Mouse (Mus musculus) midbrain, embryonic 14.5 days (tissue): ENCODE data around the gene Cryge. TPM values are rescaled to one million over a fixed set of nuclear protein-coding genes. Genes with fewer than 3 reads are reported as not detected.
A peak's percentile ranks its signal among the peaks of the same experiment; 100 is the strongest.

ENCODE experiments used
- ATAC-seq: fragments of 200-750 bp; cut with Nextera tagmentation; 2 replicates; pipeline ENCODE4 v1.8.0; 2017; ENCODE audit warnings: moderate number of reproducible peaks, moderate library complexity; ENCODE audit not compliant: low FRiP score, low TSS enrichment
- DNase-seq: peaks from one replicate; pipeline ENCODE4 v3.0.0-alpha.2; 2015
- H3K27ac ChIP-seq: fragments of 300-500 bp; sonication (generic); replicated peaks from 2 replicates; pipeline ENCODE4 v1.5.1; 2014; ENCODE audit warnings: mild to moderate bottlenecking, low read depth, low read length, moderate library complexity
- H3K27me3 ChIP-seq: fragments of 300-500 bp; sonication (generic); 2 replicates; pipeline ENCODE4 v1.6.1; 2014; ENCODE audit warnings: low read length, control low read depth, mixed read lengths; ENCODE audit not compliant: control insufficient read depth, insufficient read depth
- H3K36me3 ChIP-seq: fragments of 300-500 bp; sonication (generic); 2 replicates; pipeline ENCODE4 v1.6.1; 2014; ENCODE audit warnings: low read length, control low read depth; ENCODE audit not compliant: control insufficient read depth, insufficient read depth
- H3K4me1 ChIP-seq: fragments of 300-500 bp; sonication (generic); 2 replicates; pipeline ENCODE4 v1.6.1; 2014; ENCODE audit warnings: mild to moderate bottlenecking, antibody characterized with exemption, low read length, control low read depth; ENCODE audit not compliant: control insufficient read depth, insufficient read depth
- H3K4me2 ChIP-seq: fragments of 300-500 bp; sonication (generic); 2 replicates; pipeline ENCODE4 v1.6.1; 2014; ENCODE audit warnings: mild to moderate bottlenecking, low read length, moderate library complexity
- H3K4me3 ChIP-seq: fragments of 300-500 bp; sonication (generic); replicated peaks from 2 replicates; pipeline ENCODE4 v1.5.1; 2014; ENCODE audit warnings: low read depth, low read length
- H3K9ac ChIP-seq: fragments of 300-500 bp; sonication (generic); replicated peaks from 2 replicates; pipeline ENCODE4 v1.6.1; 2014; ENCODE audit warnings: mild to moderate bottlenecking, low read length, moderate library complexity
- H3K9me3 ChIP-seq: fragments of 300-500 bp; sonication (generic); 2 replicates; pipeline ENCODE4 v1.6.1; 2016; ENCODE audit warnings: low read length, control low read depth, mixed read lengths; ENCODE audit not compliant: control insufficient read depth
- whole genome bisulfite sequencing: fragments of 180-500 bp; shearing (Covaris S2); extraction: QIAGEN DNeasy Blood & Tissue Kit; methylation state at CpG from one replicate; pipeline ENCODE4 v1.1.7; 2014; 5-methylcytosine and 5-hydroxymethylcytosine counted together
- polyA plus RNA-seq: library from polyadenylated mRNA; unstranded; fragments of >200 nt; fragmentation: Nextera tagmentation; extraction: Ambion mirVana; gene quantifications from 2 replicates; pipeline ENCODE4 v1.2.1, GENCODE M21; 2014

Gene Cryge
- polyA plus RNA-seq, 1 experiment from 2014 or later = not detected

GRCm38 (mm10) chr1:65064201-65064600 is 13.3 kb upstream of the Cryge start:
- Histone ChIP-seq H3K4me2 (no peak overlapping the region), H3K4me1 (no peaks in the 10 kb centered on the region), H3K9ac (no peak overlapping the region), H3K27me3 (no peaks in the 10 kb centered on the region), H3K27ac (no peak overlapping the region), H3K9me3 (no peaks in the 10 kb centered on the region), H3K4me3 (no peak overlapping the region), H3K36me3 (no peaks in the 10 kb centered on the region)
- no peak for DNase-seq
- no peak for ATAC-seq
- 87% methylated on average over 15 of the region's 15 CpGs for WGBS

GRCm38 (mm10) chr1:65063352-65063751 is 12.4 kb upstream of the Cryge start, which contains the start of gene Crygd:
TSS of gene Crygd (minus strand) at chr1:65063452.
- Histone ChIP-seq H3K4me3 (no peak within 1 kb of the TSS), H3K9me3 (no peaks in the 10 kb centered on the region), H3K4me2 (no peak within 1 kb of the TSS), H3K4me1 (no peaks in the 10 kb centered on the region), H3K36me3 (no peaks in the 10 kb centered on the region), H3K9ac (no peak within 1 kb of the TSS), H3K27ac (no peak within 1 kb of the TSS), H3K27me3 (no peaks in the 10 kb centered on the region)
- DNase-seq (no peak), ATAC-seq (no peak)
- 67% methylated on average over 8 of the region's 8 CpGs for WGBS

GRCm38 (mm10) chr1:65052140-65052539 is 1.2 kb upstream of the Cryge start:
- Histone ChIP-seq H3K9ac (no peak overlapping the region), H3K4me2 (no peak overlapping the region), H3K36me3 (no peaks in the 10 kb centered on the region), H3K4me1 (no peaks in the 10 kb centered on the region), H3K4me3 (no peak overlapping the region), H3K27me3 (no peaks in the 10 kb centered on the region), H3K27ac (no peak overlapping the region), H3K9me3 (no peaks in the 10 kb centered on the region)
- ATAC-seq = no peak
- WGBS = 44% methylated on average over 2 of the region's 2 CpGs
- DNase-seq = no peak

- WGBS = 66% methylated on average over 7 of the region's 7 CpGs
- no peaks in the 10 kb centered on the region for H3K36me3 ChIP-seq
- no peak overlapping the region for H3K4me3 ChIP-seq
Observed at GRCm38 (mm10) chr1:65051696-65052095, 747 bp upstream of the Cryge start.

GRCm38 (mm10) chr1:65048781-65049180 is 2.2 kb downstream of the Cryge start:
- Histone ChIP-seq H3K27ac (no peak overlapping the region), H3K9ac (no peak overlapping the region), H3K27me3 (no peaks in the 10 kb centered on the region), H3K4me1 (no peaks in the 10 kb centered on the region), H3K36me3 (no peaks in the 10 kb centered on the region), H3K9me3 (no peaks in the 10 kb centered on the region), H3K4me3 (no peak overlapping the region), H3K4me2 (no peak overlapping the region)
- 55% methylated on average over 12 of the region's 12 CpGs for WGBS
- peak; percentile 14 for DNase-seq
- no peak for ATAC-seq

More at GRCm38 (mm10) chr1:65051696-65052095, 747 bp upstream of the Cryge start:
- Histone ChIP-seq H3K27me3 (no peaks in the 10 kb centered on the region), H3K9ac (no peak overlapping the region), H3K4me1 (no peaks in the 10 kb centered on the region), H3K27ac (no peak overlapping the region), H3K4me2 (no peak overlapping the region), H3K9me3 (no peaks in the 10 kb centered on the region)
- DNase-seq = no peak
- ATAC-seq = no peak

- no peaks in the 10 kb centered on the region for H3K27me3 ChIP-seq
- no peak overlapping the region for H3K4me3 ChIP-seq
Observed at GRCm38 (mm10) chr1:65046401-65047109, 4.4 kb downstream of the Cryge start.

GRCm38 (mm10) chr1:65043433-65043832 is 7.5 kb downstream of the Cryge start:
- H3K4me2 ChIP-seq = no peak overlapping the region
- H3K9ac ChIP-seq = no peak overlapping the region
- no peaks in the 10 kb centered on the region for H3K4me1 ChIP-seq
- no peaks in the 10 kb centered on the region for H3K36me3 ChIP-seq
- H3K27ac ChIP-seq = no peak overlapping the region
- no peaks in the 10 kb centered on the region for H3K9me3 ChIP-seq
- WGBS = 88% methylated on average over 2 of the region's 2 CpGs
- DNase-seq (no peak), ATAC-seq (no peak)
- H3K4me3 ChIP-seq = no peak overlapping the region
- H3K27me3 ChIP-seq = no peaks in the 10 kb centered on the region

More at GRCm38 (mm10) chr1:65046401-65047109, 4.4 kb downstream of the Cryge start:
- Histone ChIP-seq H3K36me3 (no peaks in the 10 kb centered on the region), H3K4me1 (no peaks in the 10 kb centered on the region), H3K9me3 (no peaks in the 10 kb centered on the region), H3K4me2 (no peak overlapping the region), H3K9ac (no peak overlapping the region), H3K27ac (no peak overlapping the region)
- ATAC-seq (no peak), DNase-seq (peak; percentile 75)
- 39% methylated on average over 8 of the region's 8 CpGs for WGBS

- Histone ChIP-seq H3K4me1 (no peaks in the 10 kb centered on the region), H3K4me3 (no peak overlapping the region), H3K9ac (no peak overlapping the region), H3K27me3 (no peaks in the 10 kb centered on the region), H3K9me3 (no peaks in the 10 kb centered on the region), H3K36me3 (no peaks in the 10 kb centered on the region), H3K27ac (no peak overlapping the region), H3K4me2 (no peak overlapping the region)
- ATAC-seq = no peak
- 94% methylated on average over 3 of the region's 3 CpGs for WGBS
- no peak for DNase-seq
Observed at GRCm38 (mm10) chr1:65041837-65042236, 9.1 kb downstream of the Cryge start.

GRCm38 (mm10) chr1:65040806-65041205 is 10.1 kb downstream of the Cryge start:
- H3K27ac ChIP-seq = no peak overlapping the region
- ATAC-seq (no peak), DNase-seq (no peak)
- H3K4me3 ChIP-seq = no peak overlapping the region
- 83% methylated on average over 6 of the region's 6 CpGs for WGBS
- H3K27me3 ChIP-seq = no peaks in the 10 kb centered on the region
- no peaks in the 10 kb centered on the region for H3K9me3 ChIP-seq
- no peaks in the 10 kb centered on the region for H3K4me1 ChIP-seq
- H3K9ac ChIP-seq = no peak overlapping the region
- no peak overlapping the region for H3K4me2 ChIP-seq
- H3K36me3 ChIP-seq = no peaks in the 10 kb centered on the region
